Mouse (Mus musculus): ENCODE data around the gene Cep112. TPM values are rescaled to one million over a fixed set of nuclear protein-coding genes. Genes with fewer than 3 reads are reported as not detected.

Gene Cep112
- polyA plus RNA-seq, 1 experiment from 2014 or later: 17.4 TPM

DNA sequence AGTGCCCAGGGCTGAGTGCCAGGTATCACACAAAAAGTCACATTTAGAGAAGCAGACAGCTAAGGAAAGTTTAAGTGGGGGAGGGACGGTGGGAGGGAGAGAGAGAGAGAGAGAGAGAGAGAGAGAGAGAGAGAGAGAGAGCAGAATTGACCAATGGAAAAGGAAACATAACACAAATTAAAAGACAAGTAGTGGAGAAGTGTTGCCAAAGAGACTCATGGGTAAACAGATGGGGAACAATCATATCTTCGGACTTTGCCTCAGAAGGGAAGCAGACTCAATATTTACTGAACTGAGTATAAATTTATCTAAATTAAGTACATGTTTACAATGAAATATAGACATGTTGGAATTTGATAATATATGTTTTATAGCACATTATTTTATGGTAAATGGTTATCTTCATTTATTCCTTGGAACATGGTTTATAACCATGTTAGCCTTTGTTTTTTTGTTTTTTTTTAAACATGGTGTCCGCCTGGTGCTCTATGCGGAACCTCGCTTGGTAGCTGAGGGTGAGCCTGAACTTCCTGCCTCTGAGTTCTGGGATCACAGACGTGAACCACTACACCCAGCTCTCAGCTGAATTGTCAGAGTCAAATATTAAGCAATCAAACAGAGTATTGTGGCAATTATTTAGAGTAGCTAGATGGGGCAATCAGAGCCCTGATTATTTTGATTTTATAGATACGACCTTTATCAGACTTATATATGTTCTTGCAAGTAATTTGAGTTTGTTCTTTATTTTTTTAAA is 28.7 kb upstream of the Cep112 start:
- 84% methylated on average over 7 of the region's 7 CpGs for WGBS
- Histone ChIP-seq H3K27ac (replicated peaks; ENCODE audit: low read depth, low read length) (no peak overlapping the region), H3K4me1 (ENCODE audit: control insufficient read depth, insufficient read depth, low read length) (no peaks in the 10 kb centered on the region), H3K4me2 (ENCODE audit: low read depth, low read length) (no peak overlapping the region), H3K9me3 (ENCODE audit: control insufficient read depth, low read length) (no peaks in the 10 kb centered on the region), H3K36me3 (ENCODE audit: control insufficient read depth, insufficient read depth, low read length) (no peaks in the 10 kb centered on the region), H3K4me3 (ENCODE audit: low read depth, low read length) (no peak overlapping the region), H3K9ac (ENCODE audit: low read depth, low read length) (no peak overlapping the region), H3K27me3 (replicated peaks; ENCODE audit: control insufficient read depth, insufficient read depth, low read length) (no peaks in the 10 kb centered on the region)
- ATAC-seq (ENCODE audit: low read depth): no peak
- no peak for DNase-seq (ENCODE audit: low spot score)

DNA sequence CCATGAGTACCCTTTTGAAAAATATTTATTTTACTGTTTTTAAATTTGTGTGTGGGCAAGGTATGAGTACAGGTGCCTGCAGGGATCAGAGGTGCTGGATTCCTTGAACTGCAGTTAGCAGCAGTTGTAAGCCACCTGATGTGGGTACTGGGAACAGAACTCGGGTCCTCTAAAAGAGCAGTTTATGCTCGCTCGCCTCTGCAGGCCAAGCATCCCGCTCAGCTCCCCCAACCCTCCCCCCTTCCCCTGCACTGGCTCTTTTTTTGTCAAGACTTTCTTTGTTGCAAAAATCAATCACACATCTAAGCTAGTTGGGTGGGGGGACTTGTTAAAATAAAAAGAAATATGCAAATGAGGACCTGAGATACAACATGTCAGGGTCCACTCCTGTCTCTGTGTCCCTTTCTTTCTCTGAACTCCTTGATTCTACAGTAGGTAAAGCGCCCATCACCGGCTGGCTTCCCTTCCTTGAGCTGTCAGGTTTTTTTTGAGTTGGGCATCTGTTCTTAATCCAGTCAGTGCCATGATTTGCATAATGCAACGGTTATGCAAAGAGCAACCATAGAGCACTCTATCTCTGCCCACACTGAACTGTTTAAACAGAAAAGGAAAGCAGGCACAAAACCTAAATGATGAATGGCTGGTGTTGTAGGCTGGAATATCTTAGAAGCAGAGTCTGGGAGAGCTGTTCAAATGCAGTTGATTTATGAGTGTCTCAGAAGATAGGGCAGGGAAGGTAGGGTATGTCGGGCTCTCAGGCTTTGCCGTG is 14.9 kb upstream of the Cep112 start:
- ATAC-seq (ENCODE audit: low read depth): no peak
- no peak overlapping the region for H3K4me3 ChIP-seq (ENCODE audit: low read depth, low read length)
- no peaks in the 10 kb centered on the region for H3K27me3 ChIP-seq (replicated peaks; ENCODE audit: control insufficient read depth, insufficient read depth, low read length)
- 49% methylated on average over 7 of the region's 9 CpGs for WGBS
- H3K4me1 ChIP-seq (ENCODE audit: control insufficient read depth, insufficient read depth, low read length): no peaks in the 10 kb centered on the region
- no peaks in the 10 kb centered on the region for H3K9me3 ChIP-seq (ENCODE audit: control insufficient read depth, low read length)
- no peaks in the 10 kb centered on the region for H3K36me3 ChIP-seq (ENCODE audit: control insufficient read depth, insufficient read depth, low read length)
- no peak overlapping the region for H3K4me2 ChIP-seq (ENCODE audit: low read depth, low read length)
- H3K9ac ChIP-seq (ENCODE audit: low read depth, low read length): no peak overlapping the region
- no peak overlapping the region; the same call in 1 of the 2 replicates for H3K27ac ChIP-seq (replicated peaks; ENCODE audit: low read depth, low read length)
- DNase-seq (ENCODE audit: low spot score): peak; percentile 27

- Histone ChIP-seq H3K9me3 (ENCODE audit: control insufficient read depth, low read length) (no peaks in the 10 kb centered on the region), H3K4me2 (ENCODE audit: low read depth, low read length) (no peak overlapping the region), H3K27me3 (replicated peaks; ENCODE audit: control insufficient read depth, insufficient read depth, low read length) (no peaks in the 10 kb centered on the region), H3K9ac (ENCODE audit: low read depth, low read length) (no peak overlapping the region), H3K4me1 (ENCODE audit: control insufficient read depth, insufficient read depth, low read length) (no peaks in the 10 kb centered on the region), H3K27ac (replicated peaks; ENCODE audit: low read depth, low read length) (no peak overlapping the region), H3K36me3 (ENCODE audit: control insufficient read depth, insufficient read depth, low read length) (no peaks in the 10 kb centered on the region), H3K4me3 (ENCODE audit: low read depth, low read length) (no peak overlapping the region)
- DNase-seq (ENCODE audit: low spot score) (no peak), ATAC-seq (ENCODE audit: low read depth) (no peak)
- 90% methylated on average over 1 of the region's 1 CpGs for WGBS
Observed at GRCm38 (mm10) chr11:108416360-108416759, 8.6 kb upstream of the Cep112 start.

- DNase-seq (ENCODE audit: low spot score): peak; percentile 84
- peak; percentile 30; the same call in 1 of the 2 replicates for ATAC-seq (ENCODE audit: low read depth)
Observed at GRCm38 (mm10) chr11:108418540-108418939, 6.5 kb upstream of the Cep112 start.

GRCm38 (mm10) chr11:108419242-108419641 is 5.8 kb upstream of the Cep112 start:
- H3K27ac ChIP-seq (replicated peaks; ENCODE audit: low read depth, low read length): no peak overlapping the region
- no peaks in the 10 kb centered on the region for H3K27me3 ChIP-seq (replicated peaks; ENCODE audit: control insufficient read depth, insufficient read depth, low read length)
- ATAC-seq (ENCODE audit: low read depth) (no peak), DNase-seq (ENCODE audit: low spot score) (no peak)
- H3K4me2 ChIP-seq (ENCODE audit: low read depth, low read length): no peak overlapping the region
- WGBS: 85% methylated on average over 6 of the region's 6 CpGs
- H3K36me3 ChIP-seq (ENCODE audit: control insufficient read depth, insufficient read depth, low read length): no peaks in the 10 kb centered on the region
- no peaks in the 10 kb centered on the region for H3K9me3 ChIP-seq (ENCODE audit: control insufficient read depth, low read length)
- H3K9ac ChIP-seq (ENCODE audit: low read depth, low read length): no peak overlapping the region
- 0 out of 2 replicates have a peak, but pooled peaks cover 6% of the 10 kb centered on the region for H3K4me1 ChIP-seq (ENCODE audit: control insufficient read depth, insufficient read depth, low read length)
- no peak overlapping the region for H3K4me3 ChIP-seq (ENCODE audit: low read depth, low read length)

More at GRCm38 (mm10) chr11:108418540-108418939, 6.5 kb upstream of the Cep112 start:
- Histone ChIP-seq H3K4me1 (ENCODE audit: control insufficient read depth, insufficient read depth, low read length) (no peaks in the 10 kb centered on the region), H3K4me2 (ENCODE audit: low read depth, low read length) (no peak overlapping the region), H3K27me3 (replicated peaks; ENCODE audit: control insufficient read depth, insufficient read depth, low read length) (no peaks in the 10 kb centered on the region), H3K9ac (ENCODE audit: low read depth, low read length) (no peak overlapping the region), H3K36me3 (ENCODE audit: control insufficient read depth, insufficient read depth, low read length) (no peaks in the 10 kb centered on the region), H3K9me3 (ENCODE audit: control insufficient read depth, low read length) (no peaks in the 10 kb centered on the region), H3K4me3 (ENCODE audit: low read depth, low read length) (no peak overlapping the region), H3K27ac (replicated peaks; ENCODE audit: low read depth, low read length) (no peak overlapping the region)
- 23% methylated on average over 1 of the region's 1 CpGs for WGBS

- H3K4me2 ChIP-seq (ENCODE audit: low read depth, low read length): no peak overlapping the region
- no peaks in the 10 kb centered on the region for H3K36me3 ChIP-seq (ENCODE audit: control insufficient read depth, insufficient read depth, low read length)
- ATAC-seq (ENCODE audit: low read depth): no peak
- no peaks in the 10 kb centered on the region for H3K27me3 ChIP-seq (replicated peaks; ENCODE audit: control insufficient read depth, insufficient read depth, low read length)
- no peak for DNase-seq (ENCODE audit: low spot score)
- no peak overlapping the region for H3K27ac ChIP-seq (replicated peaks; ENCODE audit: low read depth, low read length)
- 0 out of 2 replicates have a peak, but pooled peaks cover 7% of the 10 kb centered on the region for H3K4me1 ChIP-seq (ENCODE audit: control insufficient read depth, insufficient read depth, low read length)
- 83% methylated on average over 4 of the region's 4 CpGs for WGBS
- H3K9me3 ChIP-seq (ENCODE audit: control insufficient read depth, low read length): no peaks in the 10 kb centered on the region
- no peak overlapping the region for H3K9ac ChIP-seq (ENCODE audit: low read depth, low read length)
- H3K4me3 ChIP-seq (ENCODE audit: low read depth, low read length): no peak overlapping the region
Observed at GRCm38 (mm10) chr11:108420751-108421150, 4.2 kb upstream of the Cep112 start.

- no peaks in the 10 kb centered on the region for H3K36me3 ChIP-seq (ENCODE audit: control insufficient read depth, insufficient read depth, low read length)
- ATAC-seq (ENCODE audit: low read depth): no peak
- peaks cover 10% of the 10 kb centered on the region; the same call in 1 of the 2 replicates for H3K4me1 ChIP-seq (ENCODE audit: control insufficient read depth, insufficient read depth, low read length)
- 71% methylated on average over 7 of the region's 7 CpGs for WGBS
- DNase-seq (ENCODE audit: low spot score): no peak
- no peak overlapping the region for H3K4me3 ChIP-seq (ENCODE audit: low read depth, low read length)
- no peak overlapping the region for H3K9ac ChIP-seq (ENCODE audit: low read depth, low read length)
- no peaks in the 10 kb centered on the region for H3K9me3 ChIP-seq (ENCODE audit: control insufficient read depth, low read length)
- H3K4me2 ChIP-seq (ENCODE audit: low read depth, low read length): no peak overlapping the region
- H3K27me3 ChIP-seq (replicated peaks; ENCODE audit: control insufficient read depth, insufficient read depth, low read length): no peaks in the 10 kb centered on the region
- no peak overlapping the region for H3K27ac ChIP-seq (replicated peaks; ENCODE audit: low read depth, low read length)
Observed at GRCm38 (mm10) chr11:108423221-108423620, 1.8 kb upstream of the Cep112 start.

DNA sequence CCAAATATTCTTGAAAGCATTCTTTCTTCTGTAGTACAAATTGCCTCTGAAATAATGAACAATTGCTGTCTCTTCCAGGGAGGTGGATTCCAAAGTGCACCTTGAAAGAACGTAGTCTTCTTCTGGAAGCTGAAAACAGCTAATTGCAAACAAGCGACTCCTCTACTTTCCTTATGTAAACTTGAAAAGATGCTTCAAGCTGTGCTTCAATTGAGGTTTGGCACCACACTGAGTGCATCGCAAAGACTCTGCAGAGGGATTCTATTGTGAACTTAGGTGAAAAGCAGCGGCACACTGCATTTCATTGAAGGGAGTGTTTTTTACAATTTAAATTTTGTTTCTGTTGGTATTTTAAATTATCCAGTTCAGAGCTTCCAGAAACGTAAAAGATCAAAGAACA is 881 bp upstream of the Cep112 start:
- H3K36me3 ChIP-seq (ENCODE audit: control insufficient read depth, insufficient read depth, low read length): no peaks in the 10 kb centered on the region
- H3K4me2 ChIP-seq (ENCODE audit: low read depth, low read length): peak overlapping the region; percentile 61
- H3K4me3 ChIP-seq (ENCODE audit: low read depth, low read length): peak overlapping the region; percentile 84
- 10% methylated on average over 5 of the region's 5 CpGs for WGBS
- H3K9me3 ChIP-seq (ENCODE audit: control insufficient read depth, low read length): no peaks in the 10 kb centered on the region
- H3K27ac ChIP-seq (replicated peaks; ENCODE audit: low read depth, low read length): no peak overlapping the region
- H3K4me1 ChIP-seq (ENCODE audit: control insufficient read depth, insufficient read depth, low read length): peaks cover 10% of the 10 kb centered on the region; the same call in 1 of the 2 replicates
- no peaks in the 10 kb centered on the region for H3K27me3 ChIP-seq (replicated peaks; ENCODE audit: control insufficient read depth, insufficient read depth, low read length)
- H3K9ac ChIP-seq (ENCODE audit: low read depth, low read length): peak overlapping the region; percentile 34; the same call in 1 of the 2 replicates
- no peak for ATAC-seq (ENCODE audit: low read depth)
- peak; percentile 23 for DNase-seq (ENCODE audit: low spot score)

Measured in embryonic facial prominence, embryonic 14.5 days (tissue).